Mouse (Mus musculus) olfactory bulb, adult 2 months (tissue): Measurements from ENCODE around the gene Hist3h2ba.

ENCODE experiments used
- CTCF ChIP-seq: fragments of 200-500 bp; IDR thresholded peaks from 2 replicates; pipeline ENCODE4 v1.5.1; 2012; ENCODE audit warnings: low read depth, mild to moderate bottlenecking, low read length, moderate library complexity; ENCODE audit not compliant: insufficient read depth
- POLR2A ChIP-seq: fragments of 200-500 bp; IDR thresholded peaks from 2 replicates; pipeline ENCODE4 v1.6.1; 2012; ENCODE audit warnings: mild to moderate bottlenecking, low read depth, low read length, moderate library complexity; ENCODE audit not compliant: insufficient read depth

DNA sequence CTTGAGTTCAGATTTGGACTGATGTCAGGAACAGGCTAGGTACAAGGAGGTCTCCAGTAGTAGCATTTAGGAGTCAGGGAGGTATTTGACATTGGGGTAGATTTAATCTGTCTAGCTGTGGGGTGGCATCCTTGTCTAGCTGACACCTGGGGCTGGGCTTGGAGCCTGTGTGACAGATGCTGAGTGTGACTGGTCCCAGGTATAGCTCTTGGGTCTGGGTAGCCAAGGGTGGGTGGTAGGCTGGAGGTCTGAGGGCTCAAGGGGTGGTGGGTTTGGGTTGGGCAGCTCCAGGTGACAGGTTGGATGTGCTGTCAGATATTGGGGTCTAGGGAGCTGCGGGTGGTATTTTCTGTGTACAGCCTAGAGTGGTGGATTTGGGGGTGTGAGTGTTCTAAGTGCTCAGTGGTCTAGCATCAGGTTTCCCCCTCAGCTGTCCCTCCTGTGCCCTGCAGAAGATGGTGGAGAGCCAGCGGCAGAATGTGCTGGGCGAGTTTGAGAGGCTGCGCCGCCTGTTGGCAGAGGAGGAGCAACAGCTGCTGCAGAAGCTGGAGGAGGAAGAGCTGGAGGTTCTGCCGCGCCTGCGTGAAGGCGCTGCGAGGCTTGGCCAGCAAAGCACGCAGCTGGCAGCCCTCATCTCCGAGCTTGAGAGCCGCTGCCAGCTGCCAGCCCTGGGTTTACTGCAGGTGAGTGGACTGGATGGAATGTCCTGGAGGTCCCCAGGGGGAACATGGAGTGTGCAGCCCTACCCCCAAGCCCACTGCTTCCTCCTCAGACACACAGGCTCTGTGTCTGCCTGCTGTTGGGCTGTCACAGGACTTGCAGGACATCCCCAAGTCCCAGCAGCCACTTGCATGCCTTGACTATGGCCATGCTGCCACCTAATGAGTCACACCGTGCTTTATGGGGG lies 33.1 kb downstream of the Hist3h2ba start:
- no peak for TF ChIP-seq POLR2A
- no peak for TF ChIP-seq CTCF
